Mouse (Mus musculus): ENCODE data around the gene Tlk2.

GRCm38 (mm10) chr11:105153068-105153833 lies 25.4 kb upstream of the Tlk2 start:
- no peak for TF ChIP-seq CTCF (IDR thresholded peaks at IDR 0.05; ENCODE audit: control insufficient read depth, insufficient read depth, insufficient read length)
- TF ChIP-seq CEBPB (IDR thresholded peaks at IDR 0.05; ENCODE audit: low read depth) = no peak
- TF ChIP-seq USF1 (IDR thresholded peaks at IDR 0.05; ENCODE audit: low read depth) = no peak
